Mouse (Mus musculus): ENCODE data around the gene Was.

GRCm38 (mm10) chrX:8105019-8105418 is 14.7 kb upstream of the Was start:
- no peak for TF ChIP-seq CTCF (IDR thresholded peaks at IDR 0.05; ENCODE audit: extremely low read depth, insufficient read length, insufficient replicate concordance, low read depth, low read length)
- TF ChIP-seq POLR2A (IDR thresholded peaks at IDR 0.05; ENCODE audit: low read depth, low read length) = no peak
